Mouse (Mus musculus) heart, adult 10 weeks (tissue): ENCODE results near the gene C130073F10Rik. TPM values are rescaled to one million over a fixed set of nuclear protein-coding genes. Genes with fewer than 3 reads are reported as not detected.

Experiments used
- polyA plus RNA-seq: library from polyadenylated mRNA; stranded (reverse); fragments of 350-450 nt; fragmentation: Illumina TruSeq; extraction: RNeasy Lipid Tissue Mini Kit (QIAGEN cat#74804); gene quantifications from one replicate; pipeline ENCODE4 v1.2.3, GENCODE M21; 2014; ENCODE audit warnings: low read depth, low replicate concordance

Gene C130073F10Rik
- not detected for polyA plus RNA-seq

DNA sequence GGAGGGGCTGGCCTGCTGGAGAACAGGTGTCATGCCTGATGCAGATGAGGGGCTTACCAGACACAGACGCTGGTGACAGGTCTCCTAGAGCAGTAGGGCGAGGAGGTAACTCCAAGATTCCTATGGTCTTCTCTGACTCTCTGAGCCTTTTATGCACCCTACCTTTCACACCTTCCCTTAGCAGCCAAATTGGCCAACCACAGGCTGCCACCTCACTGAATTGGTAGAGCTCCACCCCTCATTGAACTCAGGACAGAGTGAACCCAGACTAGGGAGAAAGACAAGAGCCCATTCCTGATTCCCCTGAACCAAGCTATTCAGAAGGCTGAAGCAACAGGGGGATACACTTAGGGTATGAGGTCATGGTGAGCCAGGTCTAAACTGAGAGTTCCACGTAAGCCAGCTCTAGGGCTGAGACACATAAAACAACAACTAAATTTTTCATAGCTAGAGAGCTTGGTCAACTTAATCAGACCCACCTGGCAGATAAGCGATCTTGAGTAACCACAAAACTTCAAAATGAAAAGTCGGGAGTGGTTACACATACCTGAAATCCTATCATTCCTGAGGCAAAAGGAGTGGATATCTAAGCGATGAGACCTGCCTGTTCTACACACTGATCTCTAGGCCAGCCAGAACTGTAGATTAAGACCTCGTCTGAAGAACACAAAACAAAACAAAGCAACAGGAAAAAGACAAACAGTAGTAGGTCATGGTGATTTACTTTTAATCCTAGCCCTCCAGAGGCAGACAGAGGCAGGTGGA is at the start of gene C130073F10Rik:
C130073F10Rik (minus strand) TSS at position 134 of the 765 bp plus-strand sequence.

DNA sequence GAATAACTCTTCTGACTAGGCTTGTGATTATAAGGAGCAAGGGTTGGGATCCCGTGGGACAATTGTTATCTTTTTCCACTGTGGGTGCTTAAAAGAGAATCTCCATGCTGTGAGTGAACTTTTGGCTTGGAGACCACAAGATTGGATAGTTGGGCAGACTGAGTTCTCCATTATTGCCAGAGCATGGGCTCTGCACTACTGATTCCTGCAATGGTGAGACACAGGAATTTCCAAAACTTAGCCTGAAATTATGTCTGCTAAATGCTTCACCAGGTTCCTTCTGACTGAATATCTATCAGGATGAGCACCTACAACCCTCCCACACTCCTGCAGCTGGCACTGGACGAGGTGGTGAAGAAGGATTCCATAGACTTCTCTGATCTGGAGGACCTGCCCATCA is 46.5 kb upstream of the C130073F10Rik start, which contains the start of gene Gm12794:
Gm12794 (plus strand) TSS at position 301 of the 400 bp plus-strand sequence.

DNA sequence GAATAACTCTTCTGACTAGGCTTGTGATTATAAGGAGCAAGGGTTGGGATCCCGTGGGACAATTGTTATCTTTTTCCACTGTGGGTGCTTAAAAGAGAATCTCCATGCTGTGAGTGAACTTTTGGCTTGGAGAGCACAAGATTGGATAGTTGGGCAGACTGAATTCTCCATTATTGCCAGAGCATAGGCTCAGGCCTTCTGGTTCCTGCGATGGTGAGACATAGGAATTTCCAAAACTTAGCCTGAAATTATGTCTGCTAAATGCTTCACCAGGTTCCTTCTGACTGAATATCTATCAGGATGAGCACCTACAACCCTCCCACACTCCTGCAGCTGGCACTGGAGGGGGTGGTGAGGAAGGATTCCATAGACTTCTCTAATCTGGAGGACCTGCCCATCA is 15.2 kb upstream of the C130073F10Rik start, which contains the start of gene Gm12800:
Gm12800 (plus strand) TSS at position 301 of the 400 bp plus-strand sequence.

DNA sequence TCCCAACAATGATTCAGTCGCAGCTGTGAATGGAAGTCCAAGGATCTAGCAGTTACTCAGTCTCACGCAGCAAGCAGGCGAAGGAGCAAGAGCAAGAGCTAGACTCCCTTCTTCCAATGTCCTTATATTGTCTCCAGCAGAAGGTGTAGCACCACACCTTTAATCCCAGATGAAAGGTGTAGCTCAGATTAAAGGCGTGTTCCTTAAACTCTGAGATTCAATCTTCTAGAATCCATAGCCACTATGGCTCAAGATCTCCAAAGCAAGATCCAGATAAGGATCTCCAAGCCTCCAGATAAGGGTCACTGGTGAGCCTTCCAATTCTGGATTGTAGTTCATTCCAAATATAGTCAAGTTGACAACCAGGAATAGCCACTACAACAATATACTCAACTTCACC is 49.7 kb downstream of the C130073F10Rik start, which contains the start of gene B020004J07Rik:
B020004J07Rik (minus strand) TSS at position 101 of the 400 bp plus-strand sequence.

Other genes with a start within 250 kb of the C130073F10Rik start
- gene Leprot, start 246.1 kb downstream of the C130073F10Rik start, polyA plus RNA-seq, result 38.3 TPM
- gene Lepr, start 176.4 kb downstream of the C130073F10Rik start, polyA plus RNA-seq, result 2.7 TPM
- gene B020004J07Rik, start 49.8 kb downstream of the C130073F10Rik start, polyA plus RNA-seq, result not detected
- gene Gm12800, start 15.3 kb upstream of the C130073F10Rik start, polyA plus RNA-seq, result not detected
- gene Gm12794, start 46.6 kb upstream of the C130073F10Rik start, polyA plus RNA-seq, result not detected
- gene Gm12790, start 87.3 kb upstream of the C130073F10Rik start, polyA plus RNA-seq, result not detected
- gene Gm12789, start 92.8 kb upstream of the C130073F10Rik start, polyA plus RNA-seq, result not detected
- gene Pde4b, start 193.8 kb upstream of the C130073F10Rik start, polyA plus RNA-seq, result 30.9 TPM